Mouse (Mus musculus): ENCODE measurements around the gene Hmg20a.

- no peak for TF ChIP-seq CTCF (IDR thresholded peaks at IDR 0.05; ENCODE audit: borderline replicate concordance, control insufficient read depth, extremely low read depth, insufficient read depth, low read length, poor library complexity)
- no peak for TF ChIP-seq POLR2A (IDR thresholded peaks at IDR 0.05; ENCODE audit: control insufficient read depth, extremely low read depth, insufficient read depth, low read length, poor library complexity)
Observed at GRCm38 (mm10) chr9:56451570-56451969, 33.2 kb downstream of the Hmg20a start.

Data from thymus, adult 2 months (tissue).